Mouse (Mus musculus): ENCODE results near the gene Lasp1. TPM values are rescaled to one million over a fixed set of nuclear protein-coding genes. Genes with fewer than 3 reads are reported as not detected.

The Lasp1 gene
- total and polyA plus RNA-seq, 3 experiments, result 31.0 to 122 (median 49.6) TPM

GRCm38 (mm10) chr11:97826414-97826813 lies 27.6 kb downstream of the Lasp1 start:
- no peak for DNase-seq (ENCODE audit: low spot score)
- Histone ChIP-seq H3K27me3 (ENCODE audit: insufficient read depth, low read length) (no peaks in the 10 kb centered on the region), H3K36me3 (replicated peaks) (peaks cover 85% of the 10 kb centered on the region), H3K4me1 (ENCODE audit: insufficient read depth, low read depth, low read length) (peaks cover 35% of the 10 kb centered on the region), H3K9me3 (replicated peaks) (no peaks in the 10 kb centered on the region), H3K4me3 (ENCODE audit: low read depth, low read length) (no peak overlapping the region)
- TF ChIP-seq POLR2AphosphoS5 (IDR thresholded peaks at IDR 0.05; ENCODE audit: insufficient replicate concordance, low read depth, low read length) (no peak), GATA2 (IDR thresholded peaks at IDR 0.05; ENCODE audit: borderline replicate concordance, low read depth, low read length) (no peak), TAL1 (conservative IDR thresholded peaks at IDR 0.05; ENCODE audit: low read depth, low read length) (no peak), CTCF (IDR thresholded peaks at IDR 0.05; ENCODE audit: low read depth, low read length) (no peak), GATA1 (IDR thresholded peaks at IDR 0.05; ENCODE audit: borderline replicate concordance, low read length) (no peak)
- ATAC-seq (ENCODE audit: extremely low read depth, insufficient number of reproducible peaks, low FRiP score, poor library complexity, severe bottlenecking), result no peak

GRCm38 (mm10) chr11:97827654-97828053 lies 28.9 kb downstream of the Lasp1 start:
- H3K4me1 ChIP-seq (ENCODE audit: insufficient read depth, low read depth, low read length), result peaks cover 37% of the 10 kb centered on the region
- H3K36me3 ChIP-seq (replicated peaks), result peaks cover 89% of the 10 kb centered on the region
- no peak for ATAC-seq (ENCODE audit: extremely low read depth, insufficient number of reproducible peaks, low FRiP score, poor library complexity, severe bottlenecking)
- DNase-seq (ENCODE audit: low spot score), result no peak
- no peak overlapping the region for H3K4me3 ChIP-seq (ENCODE audit: low read depth, low read length)
- H3K9me3 ChIP-seq (replicated peaks), result no peaks in the 10 kb centered on the region
- H3K27me3 ChIP-seq (ENCODE audit: insufficient read depth, low read length), result no peaks in the 10 kb centered on the region
- TF ChIP-seq GATA1 (IDR thresholded peaks at IDR 0.05; ENCODE audit: borderline replicate concordance, low read length) (no peak), POLR2AphosphoS5 (IDR thresholded peaks at IDR 0.05; ENCODE audit: insufficient replicate concordance, low read depth, low read length) (no peak), GATA2 (IDR thresholded peaks at IDR 0.05; ENCODE audit: borderline replicate concordance, low read depth, low read length) (no peak), TAL1 (conservative IDR thresholded peaks at IDR 0.05; ENCODE audit: low read depth, low read length) (no peak), CTCF (IDR thresholded peaks at IDR 0.05; ENCODE audit: low read depth, low read length) (no peak)

- Histone ChIP-seq H3K9me3 (replicated peaks) (no peaks in the 10 kb centered on the region), H3K36me3 (replicated peaks) (peaks cover 92% of the 10 kb centered on the region), H3K4me1 (ENCODE audit: insufficient read depth, low read depth, low read length) (peaks cover 37% of the 10 kb centered on the region), H3K27me3 (ENCODE audit: insufficient read depth, low read length) (no peaks in the 10 kb centered on the region), H3K4me3 (ENCODE audit: low read depth, low read length) (no peak overlapping the region)
- DNase-seq (ENCODE audit: low spot score) (no peak), ATAC-seq (ENCODE audit: extremely low read depth, insufficient number of reproducible peaks, low FRiP score, poor library complexity, severe bottlenecking) (no peak)
- TF ChIP-seq POLR2AphosphoS5 (IDR thresholded peaks at IDR 0.05; ENCODE audit: insufficient replicate concordance, low read depth, low read length), result no peak
- TF ChIP-seq GATA2 (IDR thresholded peaks at IDR 0.05; ENCODE audit: borderline replicate concordance, low read depth, low read length), result no peak
Observed at GRCm38 (mm10) chr11:97829365-97829764, 30.6 kb downstream of the Lasp1 start.

GRCm38 (mm10) chr11:97829913-97830476 lies 31.2 kb downstream of the Lasp1 start:
- Histone ChIP-seq H3K9me3 (replicated peaks) (no peaks in the 10 kb centered on the region), H3K36me3 (replicated peaks) (peaks cover 92% of the 10 kb centered on the region), H3K4me3 (ENCODE audit: low read depth, low read length) (no peak overlapping the region), H3K4me1 (ENCODE audit: insufficient read depth, low read depth, low read length) (peaks cover 33% of the 10 kb centered on the region), H3K27me3 (ENCODE audit: insufficient read depth, low read length) (no peaks in the 10 kb centered on the region)
- TF ChIP-seq CTCF (IDR thresholded peaks at IDR 0.05; ENCODE audit: low read depth, low read length) (no peak), POLR2AphosphoS5 (IDR thresholded peaks at IDR 0.05; ENCODE audit: insufficient replicate concordance, low read depth, low read length) (no peak), TAL1 (conservative IDR thresholded peaks at IDR 0.05; ENCODE audit: low read depth, low read length) (no peak), GATA2 (IDR thresholded peaks at IDR 0.05; ENCODE audit: borderline replicate concordance, low read depth, low read length) (no peak)
- DNase-seq (ENCODE audit: low spot score) (no peak), ATAC-seq (ENCODE audit: extremely low read depth, insufficient number of reproducible peaks, low FRiP score, poor library complexity, severe bottlenecking) (peak; percentile 49)

- DNase-seq (ENCODE audit: low spot score), result no peak
- Histone ChIP-seq H3K9me3 (replicated peaks) (no peaks in the 10 kb centered on the region), H3K4me3 (ENCODE audit: low read depth, low read length) (no peak overlapping the region), H3K4me1 (ENCODE audit: insufficient read depth, low read depth, low read length) (peaks cover 28% of the 10 kb centered on the region), H3K27me3 (ENCODE audit: insufficient read depth, low read length) (no peaks in the 10 kb centered on the region), H3K36me3 (replicated peaks) (peaks cover 92% of the 10 kb centered on the region)
- no peak for ATAC-seq (ENCODE audit: extremely low read depth, insufficient number of reproducible peaks, low FRiP score, poor library complexity, severe bottlenecking)
- no peak for TF ChIP-seq POLR2AphosphoS5 (IDR thresholded peaks at IDR 0.05; ENCODE audit: insufficient replicate concordance, low read depth, low read length)
- no peak for TF ChIP-seq GATA2 (IDR thresholded peaks at IDR 0.05; ENCODE audit: borderline replicate concordance, low read depth, low read length)
Observed at GRCm38 (mm10) chr11:97830501-97830900, 31.7 kb downstream of the Lasp1 start.

- no peak for ATAC-seq (ENCODE audit: extremely low read depth, insufficient number of reproducible peaks, low FRiP score, poor library complexity, severe bottlenecking)
- Histone ChIP-seq H3K4me1 (ENCODE audit: insufficient read depth, low read depth, low read length) (peaks cover 20% of the 10 kb centered on the region), H3K36me3 (replicated peaks) (peaks cover 92% of the 10 kb centered on the region), H3K9me3 (replicated peaks) (no peaks in the 10 kb centered on the region), H3K27me3 (ENCODE audit: insufficient read depth, low read length) (no peaks in the 10 kb centered on the region), H3K4me3 (ENCODE audit: low read depth, low read length) (no peak overlapping the region)
- no peak for TF ChIP-seq GATA1 (IDR thresholded peaks at IDR 0.05; ENCODE audit: borderline replicate concordance, low read length)
- no peak for TF ChIP-seq GATA2 (IDR thresholded peaks at IDR 0.05; ENCODE audit: borderline replicate concordance, low read depth, low read length)
- no peak for TF ChIP-seq TAL1 (conservative IDR thresholded peaks at IDR 0.05; ENCODE audit: low read depth, low read length)
- no peak for TF ChIP-seq CTCF (IDR thresholded peaks at IDR 0.05; ENCODE audit: low read depth, low read length)
- TF ChIP-seq POLR2AphosphoS5 (IDR thresholded peaks at IDR 0.05; ENCODE audit: insufficient replicate concordance, low read depth, low read length), result no peak
- no peak for DNase-seq (ENCODE audit: low spot score)
Observed at GRCm38 (mm10) chr11:97832001-97832400, 33.2 kb downstream of the Lasp1 start.

- ATAC-seq (ENCODE audit: extremely low read depth, insufficient number of reproducible peaks, low FRiP score, poor library complexity, severe bottlenecking) (no peak), DNase-seq (ENCODE audit: low spot score) (no peak)
- no peaks in the 10 kb centered on the region for H3K27me3 ChIP-seq (ENCODE audit: insufficient read depth, low read length)
- peaks cover 32% of the 10 kb centered on the region for H3K4me1 ChIP-seq (ENCODE audit: insufficient read depth, low read depth, low read length)
- H3K36me3 ChIP-seq (replicated peaks), result peaks cover 92% of the 10 kb centered on the region
- TF ChIP-seq CTCF (IDR thresholded peaks at IDR 0.05; ENCODE audit: low read depth, low read length) (no peak), GATA1 (IDR thresholded peaks at IDR 0.05; ENCODE audit: borderline replicate concordance, low read length) (no peak), TAL1 (conservative IDR thresholded peaks at IDR 0.05; ENCODE audit: low read depth, low read length) (no peak), GATA2 (IDR thresholded peaks at IDR 0.05; ENCODE audit: borderline replicate concordance, low read depth, low read length) (no peak), POLR2AphosphoS5 (IDR thresholded peaks at IDR 0.05; ENCODE audit: insufficient replicate concordance, low read depth, low read length) (no peak)
- no peaks in the 10 kb centered on the region for H3K9me3 ChIP-seq (replicated peaks)
- no peak overlapping the region for H3K4me3 ChIP-seq (ENCODE audit: low read depth, low read length)
Observed at GRCm38 (mm10) chr11:97833352-97833751, 34.6 kb downstream of the Lasp1 start.

Measured in G1E (cell line).